Mouse (Mus musculus) liver, embryonic 14.5 days (tissue): ENCODE measurements around the gene Elp4. TPM values are rescaled to one million over a fixed set of nuclear protein-coding genes. Genes with fewer than 3 reads are reported as not detected.

Source experiments
- ATAC-seq: fragments of 200-750 bp; cut with Nextera tagmentation; 2 replicates; pipeline ENCODE4 v1.8.0; 2017; ENCODE audit warnings: moderate number of reproducible peaks, mild to moderate bottlenecking, moderate library complexity; ENCODE audit not compliant: insufficient read depth
- DNase-seq, 3 experiments: peaks; one replicate each; pipeline ENCODE4 v3.0.0-alpha.2; 2012 to 2013; ENCODE audit warnings: low read depth in 3 of 3, low spot score in 3 of 3
- H3K27ac ChIP-seq: fragments of 300-500 bp; sonication (generic); 2 replicates; pipeline ENCODE4 v1.5.1; 2014; ENCODE audit warnings: moderate library complexity, mild to moderate bottlenecking, control low read depth, inconsistent platforms
- H3K27me3 ChIP-seq: fragments of 300-500 bp; sonication (generic); 2 replicates; pipeline ENCODE4 v1.6.1; 2014; ENCODE audit warnings: mild to moderate bottlenecking, low read length, moderate library complexity; ENCODE audit not compliant: control insufficient read depth, insufficient read depth
- H3K36me3 ChIP-seq: fragments of 300-500 bp; sonication (generic); replicated peaks from 2 replicates; pipeline ENCODE4 v1.6.1; 2014; ENCODE audit warnings: low read depth; ENCODE audit not compliant: control insufficient read depth, insufficient read depth
- H3K4me1 ChIP-seq, 2 experiments: fragments of 200-500 bp in 1 of 2; fragments of 300-500 bp in 1 of 2; sonication (generic) in 1 of 2; replicated peaks; 2 replicates each; pipeline ENCODE4 v1.6.1; 2012 to 2014; ENCODE audit warnings: antibody characterized with exemption in 1 of 2, inconsistent platforms in 1 of 2, low read length in 1 of 2; ENCODE audit not compliant: control insufficient read depth in 2 of 2, insufficient read depth in 2 of 2
- H3K4me2 ChIP-seq: fragments of 300-500 bp; sonication (generic); 2 replicates; pipeline ENCODE4 v1.6.1; 2014; ENCODE audit warnings: low read depth, mild to moderate bottlenecking, control low read depth, moderate library complexity
- H3K4me3 ChIP-seq, 2 experiments: fragments of 200-500 bp in 1 of 2; fragments of 300-500 bp in 1 of 2; sonication (generic) in 1 of 2; 2 replicates each; pipeline ENCODE4 v1.5.1; 2012 to 2014; ENCODE audit warnings: low read depth in 2 of 2, low read length in 2 of 2, mild to moderate bottlenecking in 2 of 2, control low read depth in 1 of 2, inconsistent platforms in 1 of 2, moderate library complexity in 1 of 2; ENCODE audit not compliant: insufficient read depth in 1 of 2
- H3K9ac ChIP-seq: fragments of 300-500 bp; sonication (generic); replicated peaks from 2 replicates; pipeline ENCODE4 v1.6.1; 2014; ENCODE audit warnings: mild to moderate bottlenecking, control low read depth, moderate library complexity
- H3K9me3 ChIP-seq: fragments of 300-500 bp; sonication (generic); 2 replicates; pipeline ENCODE4 v1.6.1; 2016; ENCODE audit warnings: low read length, mixed read lengths; ENCODE audit not compliant: control insufficient read depth
- CTCF ChIP-seq: IDR thresholded peaks from 2 replicates; pipeline ENCODE4 v1.5.1; 2016; ENCODE audit warnings: antibody characterized with exemption, low read depth, control low read depth
- EP300 ChIP-seq: IDR thresholded peaks from 2 replicates; pipeline ENCODE4 v1.6.1; 2016; ENCODE audit warnings: antibody characterized with exemption, low read depth
- WGBS: fragments of 180-500 bp; shearing (Covaris S2); extraction: QIAGEN DNeasy Blood & Tissue Kit; methylation state at CpG from one replicate; pipeline ENCODE4 v1.1.7; 2014; ENCODE audit not compliant: insufficient replicate concordance; 5-methylcytosine and 5-hydroxymethylcytosine counted together
- polyA plus RNA-seq, 2 experiments: library from polyadenylated mRNA; depleted of rRNA in 1 of 2; stranded (reverse) in 1 of 2; unstranded in 1 of 2; fragments of >200 nt; fragmentation: Nextera tagmentation in 1 of 2; extraction: Ambion mirVana in 1 of 2; gene quantifications; 2 replicates each; pipeline versions ENCODE4 v1.2.1 to v1.2.3; 2012 to 2014

Elp4 gene
- polyA plus RNA-seq, 2 experiments, result 5.3 to 11.8 TPM

DNA sequence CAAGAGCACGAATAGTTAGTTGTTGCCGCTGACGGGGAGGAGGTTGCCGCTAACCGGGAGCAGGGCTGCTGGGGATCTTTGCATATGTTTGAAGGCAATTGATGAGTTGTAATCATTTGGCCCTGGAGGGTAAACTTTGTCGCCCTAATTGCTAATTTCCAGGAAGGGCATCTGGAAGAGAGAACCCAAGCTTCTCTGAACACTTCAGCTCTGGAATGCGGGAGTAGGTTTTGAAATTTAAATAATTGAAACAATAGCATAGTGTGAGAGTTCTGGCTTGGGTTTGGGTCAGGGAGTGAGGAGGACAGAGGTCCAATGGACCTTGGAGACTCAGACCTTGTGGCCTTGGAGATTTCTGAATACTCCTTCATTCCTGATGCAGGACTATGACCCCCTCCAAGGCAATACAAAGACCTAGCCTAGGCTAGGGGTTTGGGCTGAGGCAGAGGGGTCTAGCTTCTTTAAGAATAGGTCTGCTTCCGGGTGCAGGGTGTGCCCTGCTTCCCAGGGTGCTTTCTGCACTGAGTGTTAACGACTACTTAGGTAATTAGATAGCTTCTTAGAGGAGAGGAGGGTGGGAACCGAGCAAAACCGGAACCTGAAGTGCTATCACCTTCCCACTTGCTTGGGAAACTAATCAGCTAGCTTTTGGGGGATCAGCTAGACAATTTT lies 226.8 kb downstream of the Elp4 start:
- ATAC-seq, result no peak
- TF ChIP-seq EP300 (no peak), CTCF (no peak)
- WGBS, result 2% methylated on average over 11 of the region's 11 CpGs
- H3K27me3 ChIP-seq, result peaks cover 99% of the 10 kb centered on the region
- H3K27ac ChIP-seq, result no peak overlapping the region
- H3K4me2 ChIP-seq, result no peak overlapping the region
- no peaks in the 10 kb centered on the region for H3K36me3 ChIP-seq
- no peak for DNase-seq
- no peak overlapping the region for H3K4me3 ChIP-seq
- H3K9ac ChIP-seq, result no peak overlapping the region
- H3K9me3 ChIP-seq, result no peaks in the 10 kb centered on the region
- H3K4me1 ChIP-seq, result no peaks in the 10 kb centered on the region

DNA sequence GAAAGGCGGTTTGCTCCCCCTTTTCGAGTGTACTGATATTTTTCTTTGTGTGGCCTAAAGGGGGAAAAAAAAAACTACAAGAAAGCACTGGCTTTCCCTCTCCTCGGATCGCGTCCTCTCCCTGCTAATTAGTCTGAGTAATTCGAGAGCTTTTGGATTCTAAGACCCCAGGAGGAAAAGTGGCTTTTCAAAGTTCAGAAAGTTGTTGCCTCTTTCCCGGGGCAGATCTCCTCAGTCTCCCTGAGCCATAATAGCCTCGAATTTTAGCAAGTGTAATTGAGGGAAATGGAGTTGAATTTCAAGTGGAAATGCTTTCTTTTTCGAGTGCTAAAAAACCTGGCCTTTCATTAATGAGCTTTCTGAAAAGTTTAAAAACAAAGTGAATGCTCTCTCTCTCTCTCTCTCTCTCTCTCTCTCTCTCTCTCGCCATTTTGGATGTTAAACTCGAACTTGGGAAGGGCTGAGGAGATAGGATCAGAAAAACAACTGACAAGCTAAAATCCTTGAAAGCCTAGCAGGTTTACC lies 227.4 kb downstream of the Elp4 start:
- Histone ChIP-seq H3K4me1 (no peaks in the 10 kb centered on the region), H3K4me3 (no peak overlapping the region), H3K36me3 (no peaks in the 10 kb centered on the region), H3K9ac (no peak overlapping the region), H3K27me3 (peaks cover 99% of the 10 kb centered on the region), H3K4me2 (no peak overlapping the region), H3K27ac (no peak overlapping the region), H3K9me3 (no peaks in the 10 kb centered on the region)
- WGBS, result 1% methylated on average over 11 of the region's 11 CpGs
- ATAC-seq (no peak), DNase-seq (no peak)
- TF ChIP-seq CTCF (no peak), EP300 (no peak)

DNA sequence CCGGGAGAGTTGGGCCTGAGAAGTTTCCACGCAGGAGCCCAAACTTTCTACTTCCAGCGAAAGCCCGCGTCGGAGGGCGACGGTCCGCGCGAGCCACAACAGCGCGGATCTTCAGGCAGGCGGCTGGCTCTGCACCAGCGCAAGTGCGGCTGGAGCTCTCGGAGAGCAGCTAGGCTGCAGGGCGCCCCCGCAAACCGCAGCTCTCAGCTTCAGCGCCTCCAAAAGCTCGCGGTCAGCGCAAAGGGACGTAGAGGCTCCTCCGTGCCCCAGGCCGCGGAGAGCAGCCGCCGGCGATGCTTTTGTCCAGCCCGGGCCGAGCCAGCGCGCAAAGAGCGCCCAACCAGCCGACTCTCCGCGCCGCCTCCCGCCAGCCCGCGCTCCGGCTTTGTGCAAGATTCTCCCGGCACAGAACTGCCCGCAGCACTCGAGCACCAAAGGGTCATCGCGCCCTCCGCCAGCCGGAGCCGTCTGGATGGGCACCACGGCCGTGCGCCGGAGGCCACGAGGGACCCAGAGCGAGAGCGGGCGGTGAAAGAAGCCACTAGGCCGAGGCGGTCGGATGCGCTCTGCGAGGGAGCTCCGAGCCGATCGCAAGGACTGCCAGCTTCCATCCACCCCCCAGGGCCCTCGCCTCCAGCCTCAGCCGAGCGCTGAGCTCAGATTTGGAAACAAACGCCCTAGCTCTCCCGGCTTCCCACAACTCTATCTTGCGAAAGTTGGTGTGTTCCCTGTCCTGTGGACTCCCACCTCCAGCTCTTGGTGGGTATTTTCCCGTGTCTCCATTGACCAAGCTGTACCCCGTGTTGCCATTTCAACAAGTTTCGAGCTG lies 228.1 kb downstream of the Elp4 start:
- DNase-seq (no peak), ATAC-seq (no peak)
- under 1% methylated on average over 77 of the region's 77 CpGs for WGBS
- no peaks in the 10 kb centered on the region for H3K9me3 ChIP-seq
- no peak for TF ChIP-seq EP300
- TF ChIP-seq CTCF, result no peak
- H3K27ac ChIP-seq, result no peak overlapping the region
- H3K4me1 ChIP-seq, result no peaks in the 10 kb centered on the region
- H3K4me3 ChIP-seq, result peak overlapping the region in 1 of 2 experiments; percentile 23; a peak in 2 of 4 replicates
- peaks cover 99% of the 10 kb centered on the region for H3K27me3 ChIP-seq
- H3K9ac ChIP-seq, result no peak overlapping the region
- no peaks in the 10 kb centered on the region for H3K36me3 ChIP-seq
- peak overlapping the region; percentile 34 for H3K4me2 ChIP-seq

DNA sequence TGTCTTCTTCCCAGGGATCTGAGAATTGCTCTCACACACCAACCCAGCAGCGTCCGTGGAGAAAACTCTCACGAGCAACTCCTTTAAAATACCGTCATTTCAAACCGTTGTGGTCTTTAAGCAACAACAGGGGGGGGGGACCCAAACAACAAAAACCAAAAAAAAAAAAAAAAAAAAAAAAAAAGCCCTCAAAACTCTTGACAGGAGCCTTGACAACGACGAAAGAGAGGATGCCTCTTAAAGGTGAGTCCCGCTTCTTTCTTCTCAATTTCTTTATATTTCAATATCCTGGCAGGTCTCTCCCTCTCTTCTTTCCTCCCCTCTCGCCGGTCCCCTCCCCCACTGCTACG lies 228.7 kb downstream of the Elp4 start:
- TF ChIP-seq CTCF (no peak), EP300 (no peak)
- no peaks in the 10 kb centered on the region for H3K36me3 ChIP-seq
- no peak overlapping the region for H3K9ac ChIP-seq
- ATAC-seq, result no peak
- H3K9me3 ChIP-seq, result no peaks in the 10 kb centered on the region
- no peaks in the 10 kb centered on the region for H3K4me1 ChIP-seq
- H3K27ac ChIP-seq, result no peak overlapping the region
- peak overlapping the region; percentile 58 for H3K4me2 ChIP-seq
- no peak for DNase-seq
- 2% methylated on average over 11 of the region's 11 CpGs for WGBS
- H3K4me3 ChIP-seq, result peak overlapping the region; percentile 5 to 35; a peak in 3 of 4 replicates
- H3K27me3 ChIP-seq, result peaks cover 99% of the 10 kb centered on the region
